Mouse (Mus musculus) hindbrain, embryonic 14.5 days (tissue): ENCODE measurements at regions not wholly inside any gene's neighbourhood (a gene's known extent, or its start where the extent isn't known, plus 50 kb on each side); places are given as distances from the start of the nearest gene placed in this dataset.

Source experiments
- ATAC-seq: fragments of 200-750 bp; cut with Nextera tagmentation; 2 replicates; pipeline ENCODE4 v1.8.0; 2017; ENCODE audit warnings: moderate number of reproducible peaks, mild to moderate bottlenecking, moderate TSS enrichment, moderate library complexity; ENCODE audit not compliant: low FRiP score
- DNase-seq: peaks from one replicate; pipeline ENCODE4 v3.0.0-alpha.2; 2015; ENCODE audit warnings: low spot score
- H3K27ac ChIP-seq: fragments of 300-500 bp; sonication (generic); 2 replicates; pipeline ENCODE4 v1.5.1; 2014; ENCODE audit warnings: mild to moderate bottlenecking, moderate library complexity
- H3K27me3 ChIP-seq: fragments of 300-500 bp; sonication (generic); 2 replicates; pipeline ENCODE4 v1.6.1; 2014; ENCODE audit warnings: mild to moderate bottlenecking, low read length, mixed read lengths; ENCODE audit not compliant: control insufficient read depth, insufficient read depth
- H3K36me3 ChIP-seq: fragments of 300-500 bp; sonication (generic); replicated peaks from 2 replicates; pipeline ENCODE4 v1.6.1; 2014; ENCODE audit not compliant: control insufficient read depth, insufficient read depth
- H3K4me1 ChIP-seq: fragments of 300-500 bp; sonication (generic); replicated peaks from 2 replicates; pipeline ENCODE4 v1.6.1; 2014; ENCODE audit warnings: antibody characterized with exemption, low read length, mixed read lengths; ENCODE audit not compliant: control insufficient read depth, insufficient read depth
- H3K4me2 ChIP-seq: fragments of 300-500 bp; sonication (generic); replicated peaks from 2 replicates; pipeline ENCODE4 v1.6.1; 2014; ENCODE audit warnings: mild to moderate bottlenecking, moderate library complexity
- H3K4me3 ChIP-seq: fragments of 300-500 bp; sonication (generic); replicated peaks from 2 replicates; pipeline ENCODE4 v1.5.1; 2014; ENCODE audit warnings: mild to moderate bottlenecking, low read length
- H3K9ac ChIP-seq: fragments of 300-500 bp; sonication (generic); 2 replicates; pipeline ENCODE4 v1.6.1; 2014
- H3K9me3 ChIP-seq: fragments of 300-500 bp; sonication (generic); 2 replicates; pipeline ENCODE4 v1.6.1; 2016; ENCODE audit warnings: low read length; ENCODE audit not compliant: control insufficient read depth
- WGBS: fragments of 180-500 bp; shearing (Covaris S2); extraction: QIAGEN DNeasy Blood & Tissue Kit; methylation state at CpG from one replicate; pipeline ENCODE4 v1.1.7; 2014; 5-methylcytosine and 5-hydroxymethylcytosine counted together

- 78% methylated on average over 3 of the region's 3 CpGs for WGBS
- ATAC-seq (no peak), DNase-seq (no peak)
Measured at GRCm38 (mm10) chr9:30021981-30022380, 59.0 kb upstream of the Ntm start.

GRCm38 (mm10) chr9:30025275-30025674, 62.3 kb upstream of the Ntm start:
- Histone ChIP-seq H3K9ac (no peak overlapping the region), H3K9me3 (no peaks in the 10 kb centered on the region), H3K27me3 (no peaks in the 10 kb centered on the region), H3K4me1 (no peaks in the 10 kb centered on the region), H3K4me2 (no peak overlapping the region), H3K27ac (no peak overlapping the region), H3K36me3 (no peaks in the 10 kb centered on the region), H3K4me3 (no peak overlapping the region)
- WGBS: 64% methylated on average over 7 of the region's 7 CpGs
- no peak for DNase-seq
- ATAC-seq: no peak

More at GRCm38 (mm10) chr9:30021981-30022380, 59.0 kb upstream of the Ntm start:
- Histone ChIP-seq H3K4me3 (no peak overlapping the region), H3K9ac (no peak overlapping the region), H3K27ac (no peak overlapping the region), H3K36me3 (no peaks in the 10 kb centered on the region), H3K4me1 (no peaks in the 10 kb centered on the region), H3K9me3 (no peaks in the 10 kb centered on the region), H3K4me2 (no peak overlapping the region), H3K27me3 (no peaks in the 10 kb centered on the region)

- no peak overlapping the region for H3K9ac ChIP-seq
- WGBS: 75% methylated on average over 5 of the region's 5 CpGs
- ATAC-seq (no peak), DNase-seq (no peak)
- no peaks in the 10 kb centered on the region for H3K36me3 ChIP-seq
- no peaks in the 10 kb centered on the region for H3K4me1 ChIP-seq
- H3K9me3 ChIP-seq: no peaks in the 10 kb centered on the region
- no peak overlapping the region for H3K27ac ChIP-seq
- no peaks in the 10 kb centered on the region for H3K27me3 ChIP-seq
- no peak overlapping the region for H3K4me2 ChIP-seq
- H3K4me3 ChIP-seq: no peak overlapping the region
Measured at GRCm38 (mm10) chr9:30026939-30027338, 64.0 kb upstream of the Ntm start.

GRCm38 (mm10) chr9:30040396-30040795, 77.5 kb upstream of the Ntm start:
- Histone ChIP-seq H3K4me3 (no peak overlapping the region), H3K27me3 (no peaks in the 10 kb centered on the region), H3K36me3 (no peaks in the 10 kb centered on the region), H3K9me3 (no peaks in the 10 kb centered on the region), H3K27ac (no peak overlapping the region), H3K9ac (no peak overlapping the region; the same call in 1 of the 2 replicates), H3K4me2 (no peak overlapping the region), H3K4me1 (peaks cover 4% of the 10 kb centered on the region; the same call in 1 of the 2 replicates)
- DNase-seq (peak; percentile 66), ATAC-seq (peak; percentile 53; the same call in 1 of the 2 replicates)
- 9% methylated on average over 4 of the region's 4 CpGs for WGBS

GRCm38 (mm10) chr9:30064551-30064950, 101.6 kb upstream of the Ntm start:
- ATAC-seq (no peak), DNase-seq (no peak)
- H3K36me3 ChIP-seq: no peaks in the 10 kb centered on the region
- peaks cover 9% of the 10 kb centered on the region; the same call in 1 of the 2 replicates for H3K4me1 ChIP-seq
- no peak overlapping the region for H3K9ac ChIP-seq
- H3K4me2 ChIP-seq: no peak overlapping the region
- no peaks in the 10 kb centered on the region for H3K27me3 ChIP-seq
- no peak overlapping the region for H3K27ac ChIP-seq
- H3K4me3 ChIP-seq: no peak overlapping the region
- no peaks in the 10 kb centered on the region for H3K9me3 ChIP-seq
- WGBS: 81% methylated on average over 2 of the region's 2 CpGs

- H3K9me3 ChIP-seq: no peaks in the 10 kb centered on the region
- ATAC-seq (peak; percentile 53; the same call in 1 of the 2 replicates), DNase-seq (peak; percentile 30)
- H3K4me3 ChIP-seq: no peak overlapping the region
- no peaks in the 10 kb centered on the region for H3K36me3 ChIP-seq
- peak overlapping the region; percentile 33; the same call in 1 of the 2 replicates for H3K27ac ChIP-seq
- 28% methylated on average over 7 of the region's 7 CpGs for WGBS
- H3K9ac ChIP-seq: peak overlapping the region; percentile 25; the same call in 1 of the 2 replicates
- H3K4me2 ChIP-seq: no peak overlapping the region
- H3K4me1 ChIP-seq: peaks cover 9% of the 10 kb centered on the region; the same call in 1 of the 2 replicates
- H3K27me3 ChIP-seq: no peaks in the 10 kb centered on the region
Measured at GRCm38 (mm10) chr9:30067980-30068379, 105.0 kb upstream of the Ntm start.

- no peak for DNase-seq
Measured at GRCm38 (mm10) chr9:30075233-30075632, 112.3 kb upstream of the Ntm start.

GRCm38 (mm10) chr9:30076006-30076405, 113.1 kb upstream of the Ntm start:
- no peak for ATAC-seq
- no peak for DNase-seq
- Histone ChIP-seq H3K27me3 (no peaks in the 10 kb centered on the region), H3K9ac (no peak overlapping the region), H3K9me3 (no peaks in the 10 kb centered on the region), H3K4me3 (no peak overlapping the region), H3K4me2 (no peak overlapping the region), H3K36me3 (no peaks in the 10 kb centered on the region), H3K27ac (no peak overlapping the region), H3K4me1 (no peaks in the 10 kb centered on the region)
- 80% methylated on average over 6 of the region's 6 CpGs for WGBS

More at GRCm38 (mm10) chr9:30075233-30075632, 112.3 kb upstream of the Ntm start:
- H3K27ac ChIP-seq: no peak overlapping the region
- ATAC-seq: no peak
- no peak overlapping the region for H3K9ac ChIP-seq
- H3K4me1 ChIP-seq: no peaks in the 10 kb centered on the region
- no peaks in the 10 kb centered on the region for H3K9me3 ChIP-seq
- no peaks in the 10 kb centered on the region for H3K27me3 ChIP-seq
- WGBS: 84% methylated on average over 3 of the region's 3 CpGs
- H3K4me2 ChIP-seq: no peak overlapping the region
- H3K36me3 ChIP-seq: no peaks in the 10 kb centered on the region
- H3K4me3 ChIP-seq: no peak overlapping the region

- no peaks in the 10 kb centered on the region for H3K27me3 ChIP-seq
- H3K4me1 ChIP-seq: no peaks in the 10 kb centered on the region
- DNase-seq (no peak), ATAC-seq (no peak)
- H3K36me3 ChIP-seq: no peaks in the 10 kb centered on the region
- H3K27ac ChIP-seq: no peak overlapping the region
- WGBS: 12% methylated on average over 3 of the region's 3 CpGs
- no peak overlapping the region for H3K9ac ChIP-seq
- no peaks in the 10 kb centered on the region for H3K9me3 ChIP-seq
- no peak overlapping the region for H3K4me3 ChIP-seq
- H3K4me2 ChIP-seq: no peak overlapping the region
Measured at GRCm38 (mm10) chr9:30076482-30076881, 113.5 kb upstream of the Ntm start.

GRCm38 (mm10) chr9:30101942-30102341, 139.0 kb upstream of the Ntm start:
- no peak for DNase-seq

More at GRCm38 (mm10) chr9:30101942-30102341, 139.0 kb upstream of the Ntm start:
- Histone ChIP-seq H3K9ac (no peak overlapping the region), H3K27me3 (no peaks in the 10 kb centered on the region), H3K4me1 (peaks cover 10% of the 10 kb centered on the region; the same call in 1 of the 2 replicates), H3K4me3 (no peak overlapping the region), H3K9me3 (no peaks in the 10 kb centered on the region), H3K27ac (no peak overlapping the region), H3K36me3 (no peaks in the 10 kb centered on the region), H3K4me2 (no peak overlapping the region)
- WGBS: 53% methylated on average over 6 of the region's 6 CpGs
- ATAC-seq: no peak
